In the genomic region with DNA sequence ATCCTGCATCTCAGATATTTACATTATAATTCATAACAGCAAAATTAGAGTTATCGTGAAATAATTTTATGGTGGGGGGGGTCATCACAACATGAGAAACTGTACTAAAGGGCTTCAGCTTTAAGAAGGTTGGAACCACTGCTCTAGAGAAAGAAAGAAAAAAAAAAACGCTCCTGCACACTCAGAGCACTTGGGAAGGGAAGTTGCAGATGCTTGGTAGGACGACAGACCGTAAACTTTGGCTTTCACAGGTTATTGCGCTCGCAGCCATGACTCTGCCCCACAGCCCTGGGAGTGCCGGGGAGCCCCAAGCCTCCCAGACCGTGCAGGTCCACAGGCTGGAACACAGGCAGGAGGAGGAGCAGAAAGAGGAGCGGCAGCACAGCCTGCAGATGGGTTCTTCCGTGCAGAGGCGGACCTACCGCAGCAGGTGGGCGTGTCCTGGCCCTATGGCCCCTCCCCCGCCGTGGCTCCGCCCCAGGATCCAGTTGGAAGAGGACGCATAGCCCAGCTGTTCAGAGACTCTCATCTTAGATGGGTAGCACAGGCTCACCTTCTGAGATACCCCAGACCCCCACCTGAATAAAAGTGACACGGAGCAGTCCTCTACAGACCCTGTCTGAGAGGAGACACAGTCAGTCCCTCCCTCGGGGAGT, we compare ENCODE assay signal across 8 mouse cellular contexts. TPM values are rescaled to one million over a fixed set of nuclear protein-coding genes. Genes with fewer than 3 reads are reported as not detected.
DNase-seq lines count a peak whose midpoint lies in the region; ATAC-seq and TF ChIP-seq lines count a peak whose summit lies in the region.

No protein-coding gene starts in this region.

- TF ChIP-seq RAD21 in CH12.LX (IDR thresholded peaks at IDR 0.05; ENCODE audit: low read depth, low read length) = no peak

- peak; percentile 68 for ATAC-seq in forebrain, embryonic 12.5 days (ENCODE audit: low FRiP score)
- peak; percentile 68 for ATAC-seq in hindbrain, embryonic 11.5 days (ENCODE audit: low FRiP score)

- H3K36me3 ChIP-seq in CH12.LX (replicated peaks in 1 of 2; ENCODE audit: control insufficient read depth in 1 of 2, insufficient read depth in 1 of 2, low read length in 1 of 2) = no peaks in the 10 kb centered on the region
- no peaks in the 10 kb centered on the region for H3K36me3 ChIP-seq in forebrain, embryonic 12.5 days (replicated peaks)
- H3K36me3 ChIP-seq in hindbrain, embryonic 11.5 days (ENCODE audit: control insufficient read depth, insufficient read depth, low read length) = no peaks in the 10 kb centered on the region

- H3K9me3 ChIP-seq in CH12.LX (replicated peaks; ENCODE audit: low read length) = no peaks in the 10 kb centered on the region
- no peaks in the 10 kb centered on the region for H3K9me3 ChIP-seq in forebrain, embryonic 12.5 days
- no peaks in the 10 kb centered on the region for H3K9me3 ChIP-seq in hindbrain, embryonic 11.5 days (ENCODE audit: control insufficient read depth, low read length)

- whole genome bisulfite sequencing in forebrain, embryonic 12.5 days = 10% methylated on average over 19 of the region's 19 CpGs
- 11% methylated on average over 17 of the region's 19 CpGs for WGBS in hindbrain, embryonic 11.5 days

- no peak overlapping the region for H3K9ac ChIP-seq in CH12.LX (ENCODE audit: insufficient read depth, low read depth)
- H3K9ac ChIP-seq in forebrain, embryonic 12.5 days = peak overlapping the region; percentile 33; the same call in 1 of the 2 replicates
- H3K9ac ChIP-seq in hindbrain, embryonic 11.5 days (ENCODE audit: low read depth, low read length) = no peak overlapping the region

- TF ChIP-seq POLR2A in CH12.LX (IDR thresholded peaks at IDR 0.05; ENCODE audit: low read depth, low read length) = no peak

- peak overlapping the region in 1 of 3 experiments; percentile 49 for H3K4me3 ChIP-seq in CH12.LX (replicated peaks in 1 of 3; ENCODE audit: low read depth in 2 of 3, low read length in 2 of 3, poor library complexity in 1 of 3)
- H3K4me3 ChIP-seq in forebrain, embryonic 12.5 days (replicated peaks) = peak overlapping the region; percentile 30
- H3K4me3 ChIP-seq in hindbrain, embryonic 11.5 days (ENCODE audit: low read depth, low read length) = no peak overlapping the region

- no peak for TF ChIP-seq EP300 in CH12.LX (IDR thresholded peaks at IDR 0.05; ENCODE audit: low read length)

- dilution Hi-C loops in CH12.LX (cut with MboI; ENCODE audit: extremely low pct_ligation_motif_present, extremely low pct_unique_long_range_greater_than_20kb, low sequenced_read_pairs) = no loop called here

- peaks cover 59% of the 10 kb centered on the region for H3K27me3 ChIP-seq in CH12.LX (replicated peaks)
- H3K27me3 ChIP-seq in forebrain, embryonic 12.5 days = peaks cover 18% of the 10 kb centered on the region
- H3K27me3 ChIP-seq in hindbrain, embryonic 11.5 days (ENCODE audit: control insufficient read depth, insufficient read depth, low read length) = no peaks in the 10 kb centered on the region

- no peak for TF ChIP-seq CTCF in CH12.LX (conservative IDR thresholded peaks at IDR 0.05 in 1 of 2, IDR thresholded peaks at IDR 0.05 in 1 of 2; ENCODE audit: low read depth in 2 of 2, low read length in 2 of 2)

- no peaks in the 10 kb centered on the region for H3K79me2 ChIP-seq in CH12.LX (replicated peaks; ENCODE audit: control insufficient read depth, extremely low read depth, insufficient read depth, poor library complexity, severe bottlenecking)

- H3K4me1 ChIP-seq in CH12.LX (ENCODE audit: control insufficient read depth in 1 of 2, insufficient read depth in 2 of 2) = peaks cover 6 to 7% of the 10 kb centered on the region in 2 experiments
- peaks cover 12% of the 10 kb centered on the region for H3K4me1 ChIP-seq in forebrain, embryonic 12.5 days
- H3K4me1 ChIP-seq in hindbrain, embryonic 11.5 days (replicated peaks; ENCODE audit: control insufficient read depth, insufficient read depth, low read length) = no peaks in the 10 kb centered on the region

- in situ Hi-C loops in CH12.LX (cut with MboI; ENCODE audit: low pct_ligation_motif_present, low pct_unique_long_range_greater_than_20kb, low sequenced_read_pairs) = no loop called here

- H3K4me2 ChIP-seq in CH12.LX (ENCODE audit: insufficient read depth, low read depth, poor library complexity, severe bottlenecking) = peak overlapping the region; percentile 93
- peak overlapping the region; percentile 55 for H3K4me2 ChIP-seq in forebrain, embryonic 12.5 days
- H3K4me2 ChIP-seq in hindbrain, embryonic 11.5 days (replicated peaks; ENCODE audit: low read depth, low read length) = peak overlapping the region; percentile 28; the same call in 1 of the 2 replicates

- no peak overlapping the region for H3K27ac ChIP-seq in CH12.LX (ENCODE audit: insufficient read depth, low read depth)
- no peak overlapping the region for H3K27ac ChIP-seq in forebrain, embryonic 12.5 days
- H3K27ac ChIP-seq in hindbrain, embryonic 11.5 days (ENCODE audit: low read depth, low read length) = no peak overlapping the region

- DNase-seq in CH12.LX (ENCODE audit: extremely low read depth) = peak; percentile 47
- peak; percentile 89 for DNase-seq in adrenal gland, postnatal 14 days
- DNase-seq in hindbrain, embryonic 11.5 days (ENCODE audit: low spot score) = peak; percentile 81
- DNase-seq in layer of hippocampus, postnatal 36 days = peak; percentile 15 to 22
- DNase-seq in lung, postnatal 4 days = peak; percentile 74 to 83
- DNase-seq in retina, postnatal 1 day = peak; percentile 83
- DNase-seq in urinary bladder, adult 2 months (ENCODE audit: low spot score) = peak; percentile 41

TF ChIP-seq in CH12.LX, 34 proteins besides CTCF, POLR2A, EP300 and RAD21:
- TF ChIP-seq MAFK (IDR thresholded peaks at IDR 0.05; ENCODE audit: insufficient replicate concordance, low read length) (no peak), E2F4 (IDR thresholded peaks at IDR 0.05; ENCODE audit: insufficient replicate concordance, low read depth, low read length) (no peak), CHD1 (IDR thresholded peaks at IDR 0.05; ENCODE audit: low read depth, low read length) (no peak), SMC3 (IDR thresholded peaks at IDR 0.05; ENCODE audit: low read depth, low read length) (no peak), NELFE (IDR thresholded peaks at IDR 0.05; ENCODE audit: low read depth, low read length) (no peak), MYC (IDR thresholded peaks at IDR 0.05; ENCODE audit: low read depth, low read length) (no peak), ZNF384 (IDR thresholded peaks at IDR 0.05; ENCODE audit: low read depth, low read length) (peak; percentile 66), ELF1 (IDR thresholded peaks at IDR 0.05; ENCODE audit: low read depth, low read length) (peak; percentile 32; the same call in 1 of the 2 replicates)

RNA-seq across cellular contexts. Expression of gene Myom3, which starts 2.9 kb away (rescaled TPM):
- total RNA-seq in CH12.LX (2012; rRNA removed) (0.04 TPM in 1 of 2 replicates, not detected in the other), CH12.LX (2014; rRNA removed) (not detected in 2 replicates)
- polyA plus RNA-seq in CH12.LX (2012; ENCODE audit: insufficient read length, low read depth) = not detected in 2 replicates
- 0.59 and 0.75 TPM in 2 replicates for total RNA-seq in adrenal gland, postnatal 14 days (2021)
- polyA plus RNA-seq in forebrain, embryonic 12.5 days (2016; fragmentation: Nextera tagmentation; extraction: Ambion mirVana) = 0.10 and 0.15 TPM in 2 replicates
- polyA plus RNA-seq in hindbrain, embryonic 11.5 days (2014; fragmentation: Nextera tagmentation; extraction: Ambion mirVana) = 0.22 and 0.25 TPM in 2 replicates
- under 1 TPM; 0.60 to 0.71 TPM for total RNA-seq in layer of hippocampus, postnatal 36 days (2021)
- 0.21 and 0.25 TPM in 2 replicates for polyA plus RNA-seq in urinary bladder, adult 2 months (2012; rRNA removed)

RNA-seq across cellular contexts. Expression of gene Il22ra1, which starts 34.4 kb away (rescaled TPM):
- not detected in 2 replicates for total RNA-seq in CH12.LX (2012; rRNA removed)
- not detected in 2 replicates for total RNA-seq in CH12.LX (2014; rRNA removed)
- polyA plus RNA-seq in CH12.LX (2012; ENCODE audit: insufficient read length, low read depth) = not detected in 2 replicates
- 0.67 and 0.75 TPM in 2 replicates for total RNA-seq in adrenal gland, postnatal 14 days (2021)
- polyA plus RNA-seq in forebrain, embryonic 12.5 days (2016; fragmentation: Nextera tagmentation; extraction: Ambion mirVana) = not detected in 2 replicates
- polyA plus RNA-seq in hindbrain, embryonic 11.5 days (2014; fragmentation: Nextera tagmentation; extraction: Ambion mirVana) = not detected in 2 replicates
- total RNA-seq in layer of hippocampus, postnatal 36 days (2021) = not detected
- 0.38 and 0.47 TPM in 2 replicates for polyA plus RNA-seq in urinary bladder, adult 2 months (2012; rRNA removed)

Comparison
In these comparisons a context has a peak if more than half of its experiments do, and no peak if none do; other contexts are left out.
1. DNase-seq: peak in every context shown above with its lines; median percentile 89 in adrenal gland, postnatal 14 days; 83 in retina, postnatal 1 day; 81 in hindbrain, embryonic 11.5 days; 78 in lung, postnatal 4 days; 47 in CH12.LX; 41 in urinary bladder, adult 2 months; 18 in layer of hippocampus, postnatal 36 days.
2. H3K4me2 ChIP-seq: peak in every context shown above with its lines; median percentile 93 in CH12.LX; 55 in forebrain, embryonic 12.5 days; 28 in hindbrain, embryonic 11.5 days.